Comparison of ENCODE assay signal across 10 mouse cellular contexts in genomic region chr10:80294311-80294710, GRCm38 (mm10). TPM values are rescaled to one million over a fixed set of nuclear protein-coding genes. Genes with fewer than 3 reads are reported as not detected.
DNase-seq lines count a peak whose midpoint lies in the region; ATAC-seq and TF ChIP-seq lines count a peak whose summit lies in the region.
"Had no signal": no experiment of that assay in that cellular context is flagged by ENCODE, and none has a peak within 500 bp of the region (broad histone marks: within the 10 kb centered on the region; RNA-seq: fewer than 3 reads in every experiment).

No protein-coding gene starts in this region.

- peak overlapping the region; percentile 88 for H3K4me3 ChIP-seq in hindbrain, embryonic 10.5 days
- H3K4me3 ChIP-seq in hindbrain, embryonic 14.5 days (replicated peaks; ENCODE audit: low read length), result no peak overlapping the region
- peak overlapping the region; percentile 71 to 83; a peak in 3 of 4 replicates for H3K4me3 ChIP-seq in ES-E14 (ENCODE audit: insufficient read depth in 1 of 2, low read depth in 1 of 2, low read length in 2 of 2, poor library complexity in 1 of 2, severe bottlenecking in 1 of 2)
- H3K4me3 ChIP-seq in forebrain, embryonic 15.5 days, result peak overlapping the region; percentile 69; the same call in 1 of the 2 replicates
- no peak overlapping the region; the same call in 1 of the 2 replicates for H3K4me3 ChIP-seq in midbrain, embryonic 14.5 days (replicated peaks; ENCODE audit: low read depth, low read length)

- H3K27ac ChIP-seq in hindbrain, embryonic 10.5 days, result no peak overlapping the region; the same call in 1 of the 2 replicates
- H3K27ac ChIP-seq in hindbrain, embryonic 14.5 days, result no peak overlapping the region
- H3K27ac ChIP-seq in ES-E14 (ENCODE audit: insufficient read depth, low read depth, low read length, poor library complexity, severe bottlenecking), result no peak overlapping the region
- H3K27ac ChIP-seq in forebrain, embryonic 15.5 days (replicated peaks), result no peak overlapping the region
- H3K27ac ChIP-seq in midbrain, embryonic 14.5 days (replicated peaks; ENCODE audit: low read depth, low read length), result no peak overlapping the region

- peaks cover 69% of the 10 kb centered on the region for H3K4me1 ChIP-seq in hindbrain, embryonic 10.5 days (replicated peaks)
- peaks cover 46% of the 10 kb centered on the region for H3K4me1 ChIP-seq in hindbrain, embryonic 14.5 days (replicated peaks; ENCODE audit: control insufficient read depth, insufficient read depth, low read length)
- peaks cover 0 to 17% of the 10 kb centered on the region in 2 experiments; a peak in 2 of 4 replicates for H3K4me1 ChIP-seq in ES-E14 (ENCODE audit: control insufficient read depth in 2 of 2, insufficient read depth in 2 of 2, low read length in 2 of 2, poor library complexity in 1 of 2)
- peaks cover 63% of the 10 kb centered on the region for H3K4me1 ChIP-seq in forebrain, embryonic 15.5 days
- peaks cover 43% of the 10 kb centered on the region for H3K4me1 ChIP-seq in midbrain, embryonic 14.5 days (ENCODE audit: control insufficient read depth, insufficient read depth, low read length)

- H3K9ac ChIP-seq in hindbrain, embryonic 14.5 days, result no peak overlapping the region
- H3K9ac ChIP-seq in ES-E14 (ENCODE audit: insufficient read depth, low read depth, low read length, poor library complexity, severe bottlenecking), result peak overlapping the region; percentile 99; the same call in 1 of the 2 replicates
- 0 out of 2 replicates have a peak overlapping the region, but pooled peaks have one; percentile 13 for H3K9ac ChIP-seq in forebrain, embryonic 15.5 days (replicated peaks)
- 0 out of 2 replicates have a peak overlapping the region, but pooled peaks have one; percentile 12 for H3K9ac ChIP-seq in midbrain, embryonic 14.5 days (replicated peaks; ENCODE audit: low read length)

- H3K36me3 ChIP-seq in hindbrain, embryonic 10.5 days, result peaks cover 25% of the 10 kb centered on the region
- peaks cover 20% of the 10 kb centered on the region for H3K36me3 ChIP-seq in hindbrain, embryonic 14.5 days (replicated peaks; ENCODE audit: control insufficient read depth, insufficient read depth)
- H3K36me3 ChIP-seq in ES-E14 (ENCODE audit: control insufficient read depth, insufficient read depth, low read length, poor library complexity, severe bottlenecking), result peaks cover 26% of the 10 kb centered on the region
- peaks cover 15% of the 10 kb centered on the region for H3K36me3 ChIP-seq in forebrain, embryonic 15.5 days
- peaks cover 22% of the 10 kb centered on the region for H3K36me3 ChIP-seq in midbrain, embryonic 14.5 days (ENCODE audit: control insufficient read depth, insufficient read depth, low read length)

- no peak for ATAC-seq in hindbrain, embryonic 14.5 days (ENCODE audit: low FRiP score)
- no peak for ATAC-seq in forebrain, embryonic 15.5 days (replicated peaks)
- ATAC-seq in midbrain, embryonic 14.5 days (ENCODE audit: low FRiP score, low TSS enrichment), result no peak

- no peak for DNase-seq in hindbrain, embryonic 10.5 days (ENCODE audit: low spot score)
- DNase-seq in hindbrain, embryonic 14.5 days (ENCODE audit: low spot score), result no peak
- no peak for DNase-seq in ES-E14 (ENCODE audit: low read depth, low spot score)
- no peak for DNase-seq in midbrain, embryonic 14.5 days
- DNase-seq in gastrocnemius, adult 18-20 months (ENCODE audit: low spot score), result no peak
- no peak for DNase-seq in right cerebral cortex, postnatal 36 days (ENCODE audit: low spot score in 2 of 2)
- no peak for DNase-seq in adrenal gland, postnatal 10 days
- DNase-seq: gastrocnemius, postnatal 25 days; thymus, adult 18-20 months had no signal

- 76% methylated on average over 4 of the region's 4 CpGs for WGBS in hindbrain, embryonic 10.5 days
- 72% methylated on average over 4 of the region's 4 CpGs for WGBS in hindbrain, embryonic 14.5 days
- WGBS in forebrain, embryonic 15.5 days, result 73% methylated on average over 4 of the region's 4 CpGs
- 73% methylated on average over 4 of the region's 4 CpGs for WGBS in midbrain, embryonic 14.5 days

- H3K27me3 ChIP-seq in hindbrain, embryonic 10.5 days (ENCODE audit: insufficient read depth, poor library complexity, severe bottlenecking), result peaks cover 28% of the 10 kb centered on the region
- H3K27me3 ChIP-seq in hindbrain, embryonic 14.5 days (ENCODE audit: control insufficient read depth, insufficient read depth, low read length), result no peaks in the 10 kb centered on the region
- no peaks in the 10 kb centered on the region for H3K27me3 ChIP-seq in forebrain, embryonic 15.5 days
- no peaks in the 10 kb centered on the region for H3K27me3 ChIP-seq in midbrain, embryonic 14.5 days (ENCODE audit: control insufficient read depth, insufficient read depth, low read length)

- no peak overlapping the region for H3K4me2 ChIP-seq in hindbrain, embryonic 14.5 days (replicated peaks)
- no peak overlapping the region for H3K4me2 ChIP-seq in forebrain, embryonic 15.5 days (replicated peaks)
- peak overlapping the region; percentile 99; the same call in 1 of the 2 replicates for H3K4me2 ChIP-seq in midbrain, embryonic 14.5 days (ENCODE audit: low read length)

- in situ Hi-C loops in ES-E14 (cut with MboI; ENCODE audit: low sequenced_read_pairs in 2 of 2, unreplicated experiment in 2 of 2), result no loop called here

- no peaks in the 10 kb centered on the region for H3K9me3 ChIP-seq in hindbrain, embryonic 10.5 days
- no peaks in the 10 kb centered on the region for H3K9me3 ChIP-seq in hindbrain, embryonic 14.5 days (ENCODE audit: control insufficient read depth, low read length)
- H3K9me3 ChIP-seq in ES-E14 (ENCODE audit: control insufficient read depth, insufficient read depth, low read depth, low read length), result no peaks in the 10 kb centered on the region
- H3K9me3 ChIP-seq in forebrain, embryonic 15.5 days, result no peaks in the 10 kb centered on the region
- H3K9me3 ChIP-seq in midbrain, embryonic 14.5 days (ENCODE audit: control insufficient read depth, low read length), result no peaks in the 10 kb centered on the region

TF ChIP-seq in ES-E14, 5 proteins besides CTCF, POLR2A, EP300 and RAD21:
- TF ChIP-seq ZC3H11A (IDR thresholded peaks at IDR 0.05; ENCODE audit: borderline replicate concordance, low read depth, low read length) (no peak), CHD2 (IDR thresholded peaks at IDR 0.05; ENCODE audit: low read depth, low read length) (no peak), ZNF384 (IDR thresholded peaks at IDR 0.05; ENCODE audit: low read depth, low read length) (no peak), MAFK (IDR thresholded peaks at IDR 0.05; ENCODE audit: insufficient read depth, low read depth, low read length) (no peak), HCFC1 (IDR thresholded peaks at IDR 0.05; ENCODE audit: borderline replicate concordance, insufficient read depth, low read length) (no peak)

RNA-seq across cellular contexts. Expression of gene Apc2, which starts 1.5 kb away (rescaled TPM):
- polyA plus RNA-seq in hindbrain, embryonic 10.5 days (2016; fragmentation: Nextera tagmentation; extraction: Ambion mirVana), result 30.4 and 86.1 TPM in 2 replicates
- 200 and 216 TPM in 2 replicates for polyA plus RNA-seq in hindbrain, embryonic 14.5 days (2014; fragmentation: Nextera tagmentation; extraction: Ambion mirVana)
- total RNA-seq in ES-E14 (2012; rRNA removed), result 4.4 and 4.6 TPM in 2 replicates
- polyA plus RNA-seq in forebrain, embryonic 15.5 days (2015; fragmentation: Nextera tagmentation; extraction: Ambion mirVana), result 205 and 210 TPM in 2 replicates
- polyA plus RNA-seq in midbrain, embryonic 14.5 days (2014; fragmentation: Nextera tagmentation; extraction: Ambion mirVana), result 241 and 259 TPM in 2 replicates
- under 1 TPM; 0.18 to 0.31 TPM for total RNA-seq in gastrocnemius, adult 18-20 months (2021)
- 1 to 10 TPM; 2.7 to 5.6 TPM for total RNA-seq in adrenal gland, postnatal 10 days (2021)

RNA-seq across cellular contexts. Expression of gene Rps15, which starts 2.1 kb away (rescaled TPM):
- 971 and 1,039 TPM in 2 replicates for polyA plus RNA-seq in hindbrain, embryonic 10.5 days (2016; fragmentation: Nextera tagmentation; extraction: Ambion mirVana)
- 570 and 649 TPM in 2 replicates for polyA plus RNA-seq in hindbrain, embryonic 14.5 days (2014; fragmentation: Nextera tagmentation; extraction: Ambion mirVana)
- 2,505 and 2,820 TPM in 2 replicates for total RNA-seq in ES-E14 (2012; rRNA removed)
- 628 and 651 TPM in 2 replicates for polyA plus RNA-seq in forebrain, embryonic 15.5 days (2015; fragmentation: Nextera tagmentation; extraction: Ambion mirVana)
- 622 and 707 TPM in 2 replicates for polyA plus RNA-seq in midbrain, embryonic 14.5 days (2014; fragmentation: Nextera tagmentation; extraction: Ambion mirVana)
- total RNA-seq in gastrocnemius, adult 18-20 months (2021), result 100 to 1,000 TPM; 703 to 778 TPM
- total RNA-seq in adrenal gland, postnatal 10 days (2021), result 1,000 to 10,000 TPM; 1,216 to 1,243 TPM

RNA-seq across cellular contexts. Expression of gene 2310011J03Rik, which starts 26.0 kb away (rescaled TPM):
- polyA plus RNA-seq in hindbrain, embryonic 10.5 days (2016; fragmentation: Nextera tagmentation; extraction: Ambion mirVana), result 55.6 and 60.9 TPM in 2 replicates
- 23.3 and 24.5 TPM in 2 replicates for polyA plus RNA-seq in hindbrain, embryonic 14.5 days (2014; fragmentation: Nextera tagmentation; extraction: Ambion mirVana)
- 29.6 and 33.4 TPM in 2 replicates for total RNA-seq in ES-E14 (2012; rRNA removed)
- 36.9 and 38.1 TPM in 2 replicates for polyA plus RNA-seq in forebrain, embryonic 15.5 days (2015; fragmentation: Nextera tagmentation; extraction: Ambion mirVana)
- 20.4 and 21.6 TPM in 2 replicates for polyA plus RNA-seq in midbrain, embryonic 14.5 days (2014; fragmentation: Nextera tagmentation; extraction: Ambion mirVana)
- 1 to 10 TPM; 6.8 to 7.1 TPM for total RNA-seq in gastrocnemius, adult 18-20 months (2021)
- 10 to 100 TPM; 24.0 to 26.7 TPM for total RNA-seq in adrenal gland, postnatal 10 days (2021)

RNA-seq across cellular contexts. Expression of gene Dazap1, which starts 33.0 kb away (rescaled TPM):
- polyA plus RNA-seq in hindbrain, embryonic 10.5 days (2016; fragmentation: Nextera tagmentation; extraction: Ambion mirVana), result 51.0 and 51.2 TPM in 2 replicates
- polyA plus RNA-seq in hindbrain, embryonic 14.5 days (2014; fragmentation: Nextera tagmentation; extraction: Ambion mirVana), result 35.2 and 36.3 TPM in 2 replicates
- 121 and 154 TPM in 2 replicates for total RNA-seq in ES-E14 (2012; rRNA removed)
- 70.0 and 78.4 TPM in 2 replicates for polyA plus RNA-seq in forebrain, embryonic 15.5 days (2015; fragmentation: Nextera tagmentation; extraction: Ambion mirVana)
- 42.5 and 49.3 TPM in 2 replicates for polyA plus RNA-seq in midbrain, embryonic 14.5 days (2014; fragmentation: Nextera tagmentation; extraction: Ambion mirVana)
- 10 to 100 TPM; 34.2 to 38.8 TPM for total RNA-seq in gastrocnemius, adult 18-20 months (2021)
- 100 to 1,000 TPM in 1 of 2 experiments, 10 to 100 TPM in 1; 93.6 to 121 TPM for total RNA-seq in adrenal gland, postnatal 10 days (2021)

RNA-seq across cellular contexts. Expression of gene Gamt, which starts 33.5 kb away (rescaled TPM):
- polyA plus RNA-seq in hindbrain, embryonic 10.5 days (2016; fragmentation: Nextera tagmentation; extraction: Ambion mirVana), result 38.3 and 45.1 TPM in 2 replicates
- polyA plus RNA-seq in hindbrain, embryonic 14.5 days (2014; fragmentation: Nextera tagmentation; extraction: Ambion mirVana), result 17.3 and 24.3 TPM in 2 replicates
- total RNA-seq in ES-E14 (2012; rRNA removed), result 2.9 and 3.0 TPM in 2 replicates
- polyA plus RNA-seq in forebrain, embryonic 15.5 days (2015; fragmentation: Nextera tagmentation; extraction: Ambion mirVana), result 21.3 and 24.0 TPM in 2 replicates
- polyA plus RNA-seq in midbrain, embryonic 14.5 days (2014; fragmentation: Nextera tagmentation; extraction: Ambion mirVana), result 15.1 and 16.7 TPM in 2 replicates
- 10 to 100 TPM; 27.4 to 28.7 TPM for total RNA-seq in gastrocnemius, adult 18-20 months (2021)
- total RNA-seq in adrenal gland, postnatal 10 days (2021), result 100 to 1,000 TPM; 164 to 167 TPM

Comparison
In these comparisons a context has a peak if more than half of its experiments do, and no peak if none do; other contexts are left out.
1. H3K4me3 ChIP-seq: peak in hindbrain, embryonic 10.5 days (single experiment), ES-E14 (2 of 2) and forebrain, embryonic 15.5 days (single experiment); none in hindbrain, embryonic 14.5 days (single experiment) and midbrain, embryonic 14.5 days (single experiment).